Mouse (Mus musculus): ENCODE results near the gene Larp4. TPM values are rescaled to one million over a fixed set of nuclear protein-coding genes. Genes with fewer than 3 reads are reported as not detected.
"Not testable (repeated sequence)": the region's sequence is repeated elsewhere in the genome, so short reads cannot be mapped to it uniquely, and the experiment has no call there.

The Larp4 gene
- polyA plus RNA-seq, 1 experiment = 26.9 TPM

DNA sequence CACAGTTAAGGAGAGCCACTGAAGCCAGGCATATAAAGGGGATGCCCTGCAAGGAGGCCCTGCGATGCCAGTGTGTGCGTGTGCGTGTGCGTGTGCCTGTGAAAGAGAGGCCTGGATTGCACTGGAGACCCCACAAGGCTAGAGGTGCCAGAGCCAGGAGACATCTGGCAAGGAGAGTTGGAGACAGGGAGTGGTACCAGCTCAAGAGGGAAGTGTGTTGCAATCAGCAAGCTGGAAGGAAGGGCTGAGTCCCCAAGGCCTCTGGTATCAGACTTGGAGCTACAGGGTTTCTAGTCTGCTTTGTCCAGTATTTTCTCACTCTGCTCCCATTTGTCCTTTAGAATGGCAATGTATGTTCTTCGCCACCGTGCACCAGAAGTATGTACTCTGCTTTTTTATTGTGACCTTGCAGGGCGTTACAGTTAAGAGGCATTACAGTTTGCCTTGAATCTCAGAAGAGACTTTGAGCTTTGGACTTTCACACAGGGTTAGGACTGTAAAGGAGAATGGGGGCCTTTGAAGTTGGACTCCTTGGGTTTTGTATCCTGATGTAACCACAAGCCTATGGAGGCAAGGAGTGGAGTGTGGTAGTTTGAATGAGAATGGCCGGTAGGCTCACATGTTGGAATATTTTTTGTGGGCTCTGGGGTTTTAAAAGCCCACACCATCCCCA lies 4.6 kb upstream of the Larp4 start:
- TF ChIP-seq POLR2A (IDR thresholded peaks at IDR 0.05; ENCODE audit: borderline replicate concordance, insufficient read depth, low read length) = no peak
- no peak overlapping the region for H3K4me3 ChIP-seq (replicated peaks; ENCODE audit: insufficient read depth, low read depth, low read length)
- no peak for DNase-seq
- no peaks in the 10 kb centered on the region for H3K27me3 ChIP-seq (ENCODE audit: control insufficient read depth, insufficient read depth, low read length)
- 75% methylated on average over 8 of the region's 8 CpGs for WGBS
- no peaks in the 10 kb centered on the region for H3K4me1 ChIP-seq (ENCODE audit: control insufficient read depth, insufficient read depth, low read length)
- no peak overlapping the region for H3K27ac ChIP-seq (ENCODE audit: insufficient read depth, low read length)

DNA sequence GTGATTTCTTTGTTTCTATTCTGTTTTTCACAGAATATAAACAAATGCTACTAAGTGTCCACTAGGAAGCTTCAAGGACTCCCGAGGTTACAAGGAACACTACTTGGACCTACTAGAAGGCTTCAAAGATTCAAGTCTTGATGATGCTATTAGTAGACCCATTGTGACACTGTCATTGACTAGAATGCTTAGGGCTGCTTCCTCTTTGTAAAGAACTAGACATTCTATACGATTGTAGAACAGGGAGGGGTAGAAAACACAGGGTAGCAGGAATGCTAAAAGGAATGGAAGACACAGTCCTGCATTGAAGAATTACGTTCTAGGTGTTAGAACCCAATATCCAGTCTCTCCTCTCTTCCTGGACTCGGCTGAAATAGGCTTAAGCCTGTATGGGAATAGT lies 2.9 kb upstream of the Larp4 start, which contains the start of gene Fam186a:
Gene Fam186a (minus strand): TSS at position 101 of the 400 bp plus-strand sequence.
- Histone ChIP-seq H3K27ac (ENCODE audit: insufficient read depth, low read length) (no peak within 1 kb of the TSS), H3K4me1 (ENCODE audit: control insufficient read depth, insufficient read depth, low read length) (no peaks in the 10 kb centered on the region), H3K27me3 (ENCODE audit: control insufficient read depth, insufficient read depth, low read length) (no peaks in the 10 kb centered on the region), H3K4me3 (replicated peaks; ENCODE audit: insufficient read depth, low read depth, low read length) (no peak within 1 kb of the TSS)
- 73% methylated on average over 4 of the region's 4 CpGs for WGBS
- DNase-seq = no peak
- TF ChIP-seq POLR2A (IDR thresholded peaks at IDR 0.05; ENCODE audit: borderline replicate concordance, insufficient read depth, low read length) (no peak), CTCF (IDR thresholded peaks at IDR 0.05; ENCODE audit: borderline replicate concordance, insufficient read depth, low read depth, low read length) (no peak)

DNA sequence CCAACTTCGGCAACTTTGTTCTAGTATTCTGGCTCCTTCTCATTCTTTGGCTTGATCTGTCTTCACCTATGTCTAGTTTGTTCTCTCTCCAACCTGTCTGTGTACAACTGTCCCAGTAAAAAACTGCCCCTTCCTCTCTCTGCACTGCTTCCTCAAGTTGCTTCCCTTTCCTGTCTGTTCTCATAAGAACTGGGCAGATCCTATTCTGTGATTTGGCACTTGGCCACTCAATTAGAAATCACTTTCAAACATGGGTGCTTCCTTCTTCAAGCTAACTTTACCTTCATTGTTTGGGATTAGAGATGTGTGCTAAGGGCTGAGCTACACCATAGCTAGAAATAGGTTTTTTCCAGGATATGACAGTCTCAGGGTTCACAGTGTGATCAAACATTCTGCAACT lies 741 bp downstream of the Larp4 start:
- 90% methylated on average over 1 of the region's 1 CpGs for WGBS
- H3K4me3 ChIP-seq (replicated peaks; ENCODE audit: insufficient read depth, low read depth, low read length) = no peak overlapping the region
- H3K27ac ChIP-seq (ENCODE audit: insufficient read depth, low read length) = no peak overlapping the region
- DNase-seq = peak in 1 of 2 experiments; percentile 7
- no peaks in the 10 kb centered on the region for H3K27me3 ChIP-seq (ENCODE audit: control insufficient read depth, insufficient read depth, low read length)
- no peaks in the 10 kb centered on the region for H3K4me1 ChIP-seq (ENCODE audit: control insufficient read depth, insufficient read depth, low read length)
- TF ChIP-seq POLR2A (IDR thresholded peaks at IDR 0.05; ENCODE audit: borderline replicate concordance, insufficient read depth, low read length) = no peak
- no peak for TF ChIP-seq CTCF (IDR thresholded peaks at IDR 0.05; ENCODE audit: borderline replicate concordance, insufficient read depth, low read depth, low read length)

DNA sequence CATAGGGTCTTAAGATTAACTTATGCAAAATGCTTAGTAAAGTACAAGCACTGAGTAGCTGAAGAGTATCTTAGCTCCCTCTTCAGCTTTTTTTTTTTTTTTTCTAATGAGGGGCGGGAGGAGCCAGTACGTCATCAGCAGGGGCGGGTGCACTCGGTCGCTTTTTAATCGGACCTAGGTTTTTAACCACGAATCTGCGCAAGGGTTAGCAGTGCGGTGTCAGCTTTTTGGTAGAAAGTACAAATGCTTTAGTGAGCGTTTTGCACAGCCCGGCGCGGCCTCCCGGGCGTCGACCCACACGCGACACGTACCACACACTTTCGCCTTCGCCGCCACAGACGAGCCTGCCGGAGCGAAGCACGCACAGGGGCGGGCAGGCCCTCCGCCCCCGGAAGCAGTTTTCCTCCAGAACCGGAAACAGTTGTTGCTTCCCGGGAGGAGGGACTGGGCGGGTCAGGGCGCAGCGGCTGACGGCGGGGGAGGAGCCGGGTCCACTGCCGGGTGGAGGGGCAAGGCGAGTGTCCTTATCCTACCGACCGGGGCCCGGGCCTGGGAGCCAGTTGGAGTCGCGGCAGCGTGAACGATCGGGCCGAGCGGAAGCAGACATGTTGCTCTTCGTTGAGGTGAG lies 2.6 kb downstream of the Larp4 start:
- H3K27ac ChIP-seq (ENCODE audit: insufficient read depth, low read length) = peak overlapping the region; percentile 74
- no peaks in the 10 kb centered on the region for H3K4me1 ChIP-seq (ENCODE audit: control insufficient read depth, insufficient read depth, low read length)
- peak; percentile 96 for DNase-seq
- H3K4me3 ChIP-seq (replicated peaks; ENCODE audit: insufficient read depth, low read depth, low read length) = peak overlapping the region; percentile 67
- peak; percentile 95 for TF ChIP-seq POLR2A (IDR thresholded peaks at IDR 0.05; ENCODE audit: borderline replicate concordance, insufficient read depth, low read length)
- no peak for TF ChIP-seq CTCF (IDR thresholded peaks at IDR 0.05; ENCODE audit: borderline replicate concordance, insufficient read depth, low read depth, low read length)
- H3K27me3 ChIP-seq (ENCODE audit: control insufficient read depth, insufficient read depth, low read length) = no peaks in the 10 kb centered on the region
- under 1% methylated on average over 50 of the region's 50 CpGs for WGBS

DNA sequence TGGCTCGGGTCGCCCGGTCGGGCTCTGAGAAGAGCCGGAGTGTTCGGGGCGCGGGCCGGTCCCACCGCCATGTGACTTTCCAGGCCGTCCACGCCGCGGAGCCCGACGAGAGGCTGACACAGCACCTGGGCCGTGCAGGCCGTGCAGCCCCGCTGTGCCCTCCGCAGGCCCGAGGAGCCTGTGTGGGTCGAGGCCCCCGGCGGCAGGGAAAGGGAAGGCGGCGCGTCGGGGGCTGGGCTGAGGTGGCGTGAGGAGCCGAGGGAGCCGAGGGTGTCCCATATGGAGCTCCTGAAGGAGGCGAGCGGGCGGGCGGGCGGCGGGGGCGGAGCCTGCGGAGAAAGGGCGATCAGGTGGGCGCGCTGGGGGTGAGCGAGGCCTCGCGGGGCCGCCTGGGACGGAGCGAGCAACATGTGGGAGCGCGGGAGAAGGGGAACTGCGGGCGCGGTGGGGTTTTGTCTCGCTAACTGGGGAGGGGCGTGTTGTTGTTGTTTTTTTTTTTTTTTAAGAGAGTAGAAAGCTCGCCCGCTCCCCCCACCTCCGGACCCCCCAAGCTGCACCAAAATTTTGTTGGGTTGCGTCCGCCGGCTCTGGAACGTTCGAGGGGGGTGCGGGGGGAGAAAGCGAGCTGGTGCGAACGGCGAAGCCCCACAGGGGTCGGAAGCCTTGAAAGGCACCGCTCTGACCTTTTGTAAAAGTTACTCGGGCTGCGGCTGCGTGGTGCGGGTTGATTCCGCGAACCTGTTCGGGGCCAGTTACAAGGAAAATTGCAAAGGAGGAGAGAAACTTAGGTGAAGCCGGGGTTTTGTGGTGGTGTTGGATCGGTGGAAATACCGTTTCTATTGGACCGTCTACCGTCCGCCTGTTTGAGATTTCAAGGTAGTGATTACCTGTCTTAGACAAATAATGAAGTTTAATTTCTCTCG lies 3.4 kb downstream of the Larp4 start:
- Histone ChIP-seq H3K4me1 (ENCODE audit: control insufficient read depth, insufficient read depth, low read length) (no peaks in the 10 kb centered on the region), H3K4me3 (replicated peaks; ENCODE audit: insufficient read depth, low read depth, low read length) (peak overlapping the region; percentile 67), H3K27ac (ENCODE audit: insufficient read depth, low read length) (peak overlapping the region; percentile 74; the same call in 1 of the 2 replicates), H3K27me3 (ENCODE audit: control insufficient read depth, insufficient read depth, low read length) (no peaks in the 10 kb centered on the region)
- WGBS = under 1% methylated on average over 82 of the region's 84 CpGs
- no peak for TF ChIP-seq POLR2A (IDR thresholded peaks at IDR 0.05; ENCODE audit: borderline replicate concordance, insufficient read depth, low read length)
- TF ChIP-seq CTCF (IDR thresholded peaks at IDR 0.05; ENCODE audit: borderline replicate concordance, insufficient read depth, low read depth, low read length) = no peak
- DNase-seq = peak; percentile 23 to 35

DNA sequence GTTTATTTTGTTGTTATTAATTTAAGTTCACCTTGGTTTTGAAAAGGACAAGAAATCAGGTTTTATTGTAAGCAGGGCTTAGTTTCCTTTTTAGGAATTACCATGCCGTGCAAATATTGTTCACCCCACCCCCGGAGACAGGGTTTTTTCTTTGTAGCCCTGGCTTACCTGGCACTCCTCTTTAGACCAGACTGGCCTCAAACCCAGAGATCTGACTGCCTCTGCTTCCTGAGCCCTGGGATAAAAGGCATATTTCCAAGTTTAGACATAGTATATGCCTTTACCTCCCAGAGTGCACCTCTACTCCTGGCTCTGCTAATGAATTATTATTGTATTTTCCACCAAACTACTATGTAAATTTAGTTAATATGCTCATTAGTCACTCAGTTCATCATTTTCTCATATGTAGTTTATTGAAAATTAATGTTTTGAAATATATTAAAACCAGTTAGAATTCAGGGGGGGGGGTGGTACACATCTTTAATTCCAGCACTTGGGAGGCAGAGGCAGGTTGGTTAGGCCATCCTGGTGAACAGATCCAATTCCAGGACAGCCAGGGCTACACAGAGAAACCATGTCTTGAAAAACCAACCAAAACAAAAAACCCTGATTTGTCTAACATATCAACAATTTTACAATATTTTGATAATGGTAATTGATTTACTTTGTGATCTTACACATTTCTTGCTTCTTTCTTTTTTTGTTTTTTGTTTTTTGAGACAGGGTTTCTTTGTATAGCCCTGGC lies 4.8 kb downstream of the Larp4 start:
- DNase-seq = no peak
- H3K4me3 ChIP-seq (replicated peaks; ENCODE audit: insufficient read depth, low read depth, low read length) = no peak overlapping the region
- H3K27ac ChIP-seq (ENCODE audit: insufficient read depth, low read length) = no peak overlapping the region
- no peaks in the 10 kb centered on the region for H3K27me3 ChIP-seq (ENCODE audit: control insufficient read depth, insufficient read depth, low read length)
- no peak for TF ChIP-seq POLR2A (IDR thresholded peaks at IDR 0.05; ENCODE audit: borderline replicate concordance, insufficient read depth, low read length)
- TF ChIP-seq CTCF (IDR thresholded peaks at IDR 0.05; ENCODE audit: borderline replicate concordance, insufficient read depth, low read depth, low read length) = no peak
- WGBS = 46% methylated on average over 2 of the region's 2 CpGs
- no peaks in the 10 kb centered on the region for H3K4me1 ChIP-seq (ENCODE audit: control insufficient read depth, insufficient read depth, low read length)

DNA sequence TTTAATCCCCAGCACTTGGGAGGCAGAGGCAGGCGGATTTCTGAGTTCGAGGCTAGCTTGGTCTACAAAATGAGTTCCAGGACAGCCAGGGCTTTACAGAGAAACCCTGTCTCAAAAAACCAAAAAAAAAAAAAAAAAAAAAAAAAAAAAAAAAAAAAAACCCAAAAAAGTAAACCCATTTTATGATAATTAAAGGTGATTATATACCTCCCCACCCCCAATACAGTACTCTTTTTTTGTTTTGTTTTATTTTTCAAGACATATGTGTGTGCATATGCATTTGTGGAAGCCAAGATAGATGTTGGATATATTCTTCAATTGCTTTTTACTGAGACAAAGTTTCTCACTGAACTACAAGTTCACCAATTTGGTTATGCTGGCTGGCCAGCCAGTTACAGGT lies 6.3 kb downstream of the Larp4 start:
- not testable (repeated sequence) for H3K27ac ChIP-seq (ENCODE audit: insufficient read depth, low read length); H3K4me1 ChIP-seq (ENCODE audit: control insufficient read depth, insufficient read depth, low read length); H3K4me3 ChIP-seq (replicated peaks; ENCODE audit: insufficient read depth, low read depth, low read length); H3K27me3 ChIP-seq (ENCODE audit: control insufficient read depth, insufficient read depth, low read length); DNase-seq
- 86% methylated on average over 2 of the region's 2 CpGs for WGBS
